Mouse (Mus musculus): Measurements from ENCODE around the gene Dlg1. TPM values are rescaled to one million over a fixed set of nuclear protein-coding genes. Genes with fewer than 3 reads are reported as not detected.

Gene Dlg1
- total RNA-seq, 2 experiments from 2014 or later: 185 to 202 TPM

GRCm38 (mm10) chr16:31918248-31918724 lies 255.0 kb downstream of the Dlg1 start:
- intact Hi-C loops (cut with DNase I): loop anchor here (1.0 to 5.0 kb wide), 3 partner anchors 39 to 456 kb away; partner anchors contain the start of gene Meltf
- peak; percentile 84 to 87 for DNase-seq (ENCODE audit: extremely low spot score in 1 of 2, low spot score in 2 of 2)
- Histone ChIP-seq H3K4me3 (no peak overlapping the region), H3K27ac (peak overlapping the region; percentile 62)
- TF ChIP-seq CTCF (IDR thresholded peaks at IDR 0.05): peak; percentile 95

- intact Hi-C loops (cut with DNase I): no loop called here
- H3K27ac ChIP-seq: no peak overlapping the region
- H3K4me3 ChIP-seq: no peak overlapping the region
- no peak for TF ChIP-seq CTCF (IDR thresholded peaks at IDR 0.05)
- no peak for DNase-seq (ENCODE audit: extremely low spot score in 1 of 2, low spot score in 2 of 2)
These were observed 261.1 kb downstream of the Dlg1 start for GRCm38 (mm10) chr16:31924368-31924767.

Other genes starting within 250 kb of the Dlg1 start
- gene Bdh1, start 241.2 kb upstream of the Dlg1 start, total RNA-seq (2021): 100 to 1,000 TPM; 108 TPM
- gene Meltf, start 215.4 kb downstream of the Dlg1 start, total RNA-seq (2021): under 1 TPM; 0.51 to 0.54 TPM

Data from left cerebral cortex, adult 2 months (tissue).